Mouse (Mus musculus): ENCODE data around the gene Zmat5. TPM values are rescaled to one million over a fixed set of nuclear protein-coding genes. Genes with fewer than 3 reads are reported as not detected.
"Not testable (repeated sequence)": the region's sequence is repeated elsewhere in the genome, so short reads cannot be mapped to it uniquely, and the experiment has no call there.

The Zmat5 gene
- polyA plus RNA-seq, 1 experiment, result 34.0 TPM

DNA sequence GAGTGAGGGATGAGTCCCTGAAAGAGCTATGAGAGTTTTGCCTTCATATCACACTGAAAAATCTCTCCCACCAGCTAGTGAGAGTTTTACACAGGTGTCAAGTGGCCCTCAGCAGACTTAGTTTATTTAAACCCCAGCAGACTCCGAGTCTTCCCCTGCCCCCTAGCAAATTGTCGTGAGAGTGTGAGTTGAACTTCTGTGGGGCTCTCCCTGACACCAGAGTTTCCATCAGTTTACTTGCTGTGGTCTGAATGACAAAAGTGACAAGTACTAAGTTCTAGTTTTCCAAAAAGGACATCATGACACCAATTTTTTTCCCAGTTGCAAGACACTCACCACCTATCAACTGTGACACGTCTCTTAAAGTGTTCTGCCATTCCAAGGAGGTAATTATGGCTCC, 16.6 kb upstream of the Zmat5 start:
- no peak overlapping the region for H3K27ac ChIP-seq (ENCODE audit: insufficient read depth, low read depth, low read length)
- H3K4me1 ChIP-seq (ENCODE audit: control insufficient read depth, insufficient read depth, low read length), result 0 out of 2 replicates have a peak, but pooled peaks cover 4% of the 10 kb centered on the region
- H3K4me3 ChIP-seq (ENCODE audit: insufficient read depth, low read length), result no peak overlapping the region
- no peak for TF ChIP-seq POLR2A (IDR thresholded peaks at IDR 0.05; ENCODE audit: borderline replicate concordance, low read depth, low read length)
- no peak for TF ChIP-seq CTCF (IDR thresholded peaks at IDR 0.05; ENCODE audit: low read depth, low read length)

DNA sequence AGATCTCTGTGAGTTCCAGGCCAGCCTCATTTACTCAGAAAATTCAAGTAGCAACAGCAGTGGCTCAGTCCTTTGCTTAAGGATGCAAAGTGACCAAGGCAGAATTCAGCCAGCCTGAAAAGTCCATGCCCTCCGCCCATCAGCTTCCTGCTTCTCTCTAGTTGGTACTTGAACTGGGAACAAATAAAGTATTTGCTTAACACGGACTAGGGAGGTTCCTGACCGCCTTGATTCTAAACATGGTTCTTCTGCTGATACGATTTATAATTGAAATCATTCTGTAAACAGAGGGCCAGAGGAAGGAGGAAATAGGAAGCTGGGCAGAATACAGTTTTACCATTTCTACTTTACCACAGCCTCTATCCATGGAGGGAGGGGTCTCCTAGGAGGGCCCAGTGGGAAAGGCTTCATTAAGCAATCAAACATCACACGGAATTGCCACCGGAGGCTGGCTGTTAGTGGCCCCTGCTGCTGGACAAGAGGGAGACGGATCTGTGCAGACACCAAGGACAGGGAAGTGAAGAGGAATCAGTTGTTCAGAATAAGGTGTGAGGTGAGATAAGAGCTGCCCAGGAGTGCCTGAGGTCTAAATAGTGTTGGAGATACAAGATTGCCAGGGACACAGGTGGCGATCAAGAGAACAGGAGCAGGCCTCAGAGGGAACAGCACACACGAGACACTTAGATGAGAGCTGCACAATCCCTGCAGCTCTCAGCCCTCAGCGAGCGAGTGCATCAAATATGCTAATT, 15.7 kb upstream of the Zmat5 start:
- TF ChIP-seq CTCF (IDR thresholded peaks at IDR 0.05; ENCODE audit: low read depth, low read length), result no peak
- TF ChIP-seq POLR2A (IDR thresholded peaks at IDR 0.05; ENCODE audit: borderline replicate concordance, low read depth, low read length), result no peak
- Histone ChIP-seq H3K4me3 (ENCODE audit: insufficient read depth, low read length) (no peak overlapping the region), H3K27ac (ENCODE audit: insufficient read depth, low read depth, low read length) (no peak overlapping the region)

DNA sequence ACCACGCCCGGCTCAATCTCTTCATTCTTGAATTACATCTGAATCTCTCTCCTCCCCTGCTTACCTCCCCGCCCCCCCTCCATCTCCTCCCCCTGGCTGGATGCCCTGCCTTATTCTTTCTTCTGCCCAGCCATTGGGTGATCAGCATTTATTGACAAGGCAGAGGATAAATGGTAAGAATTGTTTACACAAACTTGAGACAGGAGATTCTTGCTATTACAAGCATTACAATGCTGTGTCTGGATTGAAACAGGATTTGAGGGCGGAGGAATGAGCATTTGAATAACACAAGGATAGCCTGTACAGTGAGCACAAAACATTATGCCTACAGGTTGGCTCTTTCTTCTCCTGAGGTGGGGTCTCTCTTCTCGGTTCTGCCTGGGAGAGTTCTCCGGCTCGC, 14.1 kb upstream of the Zmat5 start:
- TF ChIP-seq POLR2A (IDR thresholded peaks at IDR 0.05; ENCODE audit: borderline replicate concordance, low read depth, low read length), result no peak
- TF ChIP-seq CTCF (IDR thresholded peaks at IDR 0.05; ENCODE audit: low read depth, low read length), result no peak
- Histone ChIP-seq H3K4me1 (ENCODE audit: control insufficient read depth, insufficient read depth, low read length) (no peaks in the 10 kb centered on the region), H3K4me3 (ENCODE audit: insufficient read depth, low read length) (no peak overlapping the region), H3K27ac (ENCODE audit: insufficient read depth, low read depth, low read length) (no peak overlapping the region)

More for the DNA sequence above, 15.7 kb upstream of the Zmat5 start:
- no peaks in the 10 kb centered on the region for H3K4me1 ChIP-seq (ENCODE audit: control insufficient read depth, insufficient read depth, low read length)

DNA sequence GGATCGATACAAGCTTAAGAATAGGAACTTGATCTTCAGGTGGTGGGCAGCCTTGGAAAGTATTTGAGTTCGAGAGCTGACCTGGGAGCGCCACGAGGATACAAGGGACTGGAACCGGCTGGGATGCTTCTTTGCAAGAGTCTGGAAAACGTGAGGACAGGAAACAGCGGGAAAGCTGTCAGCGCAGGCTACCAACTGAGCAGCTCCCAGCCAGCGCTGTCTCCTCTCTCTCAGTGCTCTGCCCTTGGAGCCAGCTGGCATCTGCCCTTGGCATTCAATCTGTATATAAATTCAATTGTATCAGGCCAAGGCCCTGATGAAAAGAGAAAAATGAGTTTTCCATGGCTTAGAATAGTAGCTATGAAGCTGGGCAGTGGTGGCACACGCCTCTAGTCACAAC, 13.3 kb upstream of the Zmat5 start:
- Histone ChIP-seq H3K4me3 (ENCODE audit: insufficient read depth, low read length) (no peak overlapping the region), H3K27ac (ENCODE audit: insufficient read depth, low read depth, low read length) (no peak overlapping the region), H3K4me1 (ENCODE audit: control insufficient read depth, insufficient read depth, low read length) (no peaks in the 10 kb centered on the region)
- TF ChIP-seq CTCF (IDR thresholded peaks at IDR 0.05; ENCODE audit: low read depth, low read length), result no peak

DNA sequence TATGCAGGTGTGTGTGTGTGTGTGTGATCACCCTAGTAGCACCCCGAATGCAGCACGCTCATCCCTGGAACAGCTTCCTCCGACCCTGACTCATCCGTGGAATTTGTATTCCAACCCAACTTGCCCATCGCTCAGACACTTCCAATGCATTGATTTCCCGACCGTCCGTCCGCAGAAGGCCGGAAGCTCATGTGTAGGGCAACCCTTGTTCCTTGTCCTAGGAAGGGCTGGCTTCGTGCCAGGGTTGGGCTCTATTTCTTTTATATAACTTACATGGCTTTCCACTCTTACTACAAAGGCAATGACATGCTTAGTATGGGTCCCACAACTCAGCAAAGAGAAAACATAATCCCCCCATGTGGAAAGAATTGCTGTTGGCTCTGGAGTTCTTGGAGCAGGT, 12.3 kb upstream of the Zmat5 start:
- H3K27ac ChIP-seq (ENCODE audit: insufficient read depth, low read depth, low read length), result no peak overlapping the region
- H3K4me1 ChIP-seq (ENCODE audit: control insufficient read depth, insufficient read depth, low read length), result no peaks in the 10 kb centered on the region
- TF ChIP-seq POLR2A (IDR thresholded peaks at IDR 0.05; ENCODE audit: borderline replicate concordance, low read depth, low read length), result no peak
- no peak for TF ChIP-seq CTCF (IDR thresholded peaks at IDR 0.05; ENCODE audit: low read depth, low read length)
- no peak overlapping the region for H3K4me3 ChIP-seq (ENCODE audit: insufficient read depth, low read length)

DNA sequence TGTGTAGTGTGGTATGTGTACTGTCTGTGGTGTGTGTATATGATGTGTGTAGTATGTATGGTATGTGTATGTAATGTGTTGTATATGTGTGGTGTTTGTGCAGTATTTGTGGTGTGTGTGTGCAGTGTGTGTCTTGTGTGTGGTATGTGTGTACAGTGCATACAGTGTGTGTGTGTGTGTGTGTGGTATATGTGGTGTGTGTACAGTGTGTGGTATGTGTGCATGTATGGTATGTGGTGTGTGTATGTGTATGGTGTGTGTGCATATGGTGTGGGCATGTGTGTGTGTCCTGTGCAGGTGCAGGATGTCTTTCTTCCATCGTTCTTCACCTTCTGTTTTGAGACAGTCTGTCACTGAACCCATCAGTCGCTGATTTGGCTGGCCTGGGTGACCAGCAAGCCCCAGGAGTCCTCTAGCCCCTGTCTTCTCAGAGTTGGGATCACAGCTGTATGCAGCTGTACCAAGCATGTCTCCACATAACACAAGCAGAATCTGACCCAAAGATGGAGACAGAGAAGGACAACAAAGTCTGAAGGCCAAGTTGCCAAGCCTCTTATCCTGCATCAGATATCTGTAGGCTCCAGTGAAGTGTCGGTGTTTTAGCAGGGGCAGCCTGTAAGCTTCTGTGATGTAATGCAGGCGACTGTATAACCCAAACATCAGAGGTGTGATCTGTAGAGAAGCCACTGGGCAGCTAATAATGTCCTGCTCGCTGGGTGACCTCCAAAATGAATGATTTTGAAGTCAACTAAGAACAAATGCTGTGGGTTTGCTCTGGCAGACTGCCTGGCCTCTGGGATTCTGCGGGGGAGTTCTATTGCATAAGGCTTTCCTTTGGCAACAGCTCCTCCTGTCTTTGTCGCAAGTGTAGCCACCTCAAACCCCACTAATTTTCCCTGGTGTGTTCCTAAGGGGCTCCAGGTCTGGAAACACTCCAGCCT, 7.2 kb upstream of the Zmat5 start:
- H3K4me1 ChIP-seq (ENCODE audit: control insufficient read depth, insufficient read depth, low read length), result no peaks in the 10 kb centered on the region
- 0 out of 2 replicates have a peak, but pooled peaks have one; percentile 23 for TF ChIP-seq CTCF (IDR thresholded peaks at IDR 0.05; ENCODE audit: low read depth, low read length)
- TF ChIP-seq POLR2A (IDR thresholded peaks at IDR 0.05; ENCODE audit: borderline replicate concordance, low read depth, low read length), result no peak
- H3K4me3 ChIP-seq (ENCODE audit: insufficient read depth, low read length), result no peak overlapping the region
- H3K27ac ChIP-seq (ENCODE audit: insufficient read depth, low read depth, low read length), result no peak overlapping the region

DNA sequence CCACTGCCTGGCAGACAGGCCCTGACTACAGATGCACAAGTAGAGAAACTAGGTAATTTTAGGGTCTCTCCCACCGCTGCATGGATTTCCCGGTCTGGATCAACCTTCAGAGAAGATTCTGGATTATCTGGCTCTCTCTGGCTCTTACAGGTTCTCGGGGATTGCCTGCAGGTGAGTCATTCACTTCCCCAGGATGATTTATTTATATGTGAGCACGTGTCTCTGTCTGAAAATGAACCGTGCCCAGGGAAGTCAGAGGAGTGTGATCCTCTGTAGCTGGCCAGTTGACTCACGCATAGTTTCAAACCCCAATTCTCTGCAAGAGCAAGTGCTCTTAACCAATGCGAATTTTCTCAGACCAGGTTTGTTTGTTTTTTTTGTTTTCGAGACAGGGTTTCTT, 3.8 kb upstream of the Zmat5 start:
- Histone ChIP-seq H3K27ac (ENCODE audit: insufficient read depth, low read depth, low read length) (no peak overlapping the region), H3K4me3 (ENCODE audit: insufficient read depth, low read length) (no peak overlapping the region), H3K4me1 (ENCODE audit: control insufficient read depth, insufficient read depth, low read length) (0 out of 2 replicates have a peak, but pooled peaks cover 3% of the 10 kb centered on the region)
- TF ChIP-seq POLR2A (IDR thresholded peaks at IDR 0.05; ENCODE audit: borderline replicate concordance, low read depth, low read length), result no peak
- no peak for TF ChIP-seq CTCF (IDR thresholded peaks at IDR 0.05; ENCODE audit: low read depth, low read length)

DNA sequence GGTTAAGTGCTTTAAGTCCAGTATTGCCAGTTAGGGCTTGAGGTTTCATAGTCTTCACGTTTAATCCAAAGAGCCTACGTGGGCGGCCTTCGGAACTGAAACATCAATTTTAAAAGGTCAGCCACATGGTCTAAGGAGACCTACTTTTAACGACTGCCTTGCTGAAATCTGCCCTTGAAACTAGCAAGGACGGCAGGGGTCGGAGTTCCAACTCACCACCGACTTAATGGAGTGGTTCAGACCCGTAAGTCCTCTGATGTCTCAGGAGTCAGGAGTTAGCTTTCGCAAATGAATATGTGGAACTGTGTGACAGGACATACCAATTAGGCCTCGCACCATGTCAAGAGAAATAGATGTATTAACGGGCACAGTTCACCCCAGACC, 798 bp upstream of the Zmat5 start:
- Histone ChIP-seq H3K27ac (ENCODE audit: insufficient read depth, low read depth, low read length) (peak overlapping the region; percentile 80), H3K4me1 (ENCODE audit: control insufficient read depth, insufficient read depth, low read length) (peaks cover 11% of the 10 kb centered on the region; the same call in 1 of the 2 replicates), H3K4me3 (ENCODE audit: insufficient read depth, low read length) (peak overlapping the region; percentile 94)
- TF ChIP-seq POLR2A (IDR thresholded peaks at IDR 0.05; ENCODE audit: borderline replicate concordance, low read depth, low read length) (no peak), CTCF (IDR thresholded peaks at IDR 0.05; ENCODE audit: low read depth, low read length) (no peak)

DNA sequence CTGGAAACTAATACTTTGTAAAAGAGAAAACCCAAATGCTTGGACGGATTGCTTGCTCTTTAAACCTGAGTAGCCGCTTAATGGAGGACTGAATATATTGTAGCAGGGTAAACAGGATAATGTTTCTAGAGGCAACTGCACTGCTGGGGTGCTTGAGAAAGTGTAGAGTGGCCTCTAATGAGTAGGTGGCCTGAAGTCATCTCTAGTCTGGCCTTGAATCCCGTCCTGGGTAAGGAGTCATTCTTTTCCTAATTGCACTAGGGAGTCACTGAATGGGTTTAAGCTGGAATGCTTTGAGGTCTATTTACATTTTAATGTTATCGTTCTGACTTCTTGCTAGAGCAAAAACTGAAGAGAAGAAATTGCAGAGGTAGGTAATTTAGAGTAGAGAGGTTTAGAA, 700 bp downstream of the Zmat5 start:
- peaks cover 11% of the 10 kb centered on the region; the same call in 1 of the 2 replicates for H3K4me1 ChIP-seq (ENCODE audit: control insufficient read depth, insufficient read depth, low read length)
- peak overlapping the region; percentile 96 for H3K4me3 ChIP-seq (ENCODE audit: insufficient read depth, low read length)
- peak overlapping the region; percentile 66 for H3K27ac ChIP-seq (ENCODE audit: insufficient read depth, low read depth, low read length)
- no peak for TF ChIP-seq POLR2A (IDR thresholded peaks at IDR 0.05; ENCODE audit: borderline replicate concordance, low read depth, low read length)
- no peak for TF ChIP-seq CTCF (IDR thresholded peaks at IDR 0.05; ENCODE audit: low read depth, low read length)

DNA sequence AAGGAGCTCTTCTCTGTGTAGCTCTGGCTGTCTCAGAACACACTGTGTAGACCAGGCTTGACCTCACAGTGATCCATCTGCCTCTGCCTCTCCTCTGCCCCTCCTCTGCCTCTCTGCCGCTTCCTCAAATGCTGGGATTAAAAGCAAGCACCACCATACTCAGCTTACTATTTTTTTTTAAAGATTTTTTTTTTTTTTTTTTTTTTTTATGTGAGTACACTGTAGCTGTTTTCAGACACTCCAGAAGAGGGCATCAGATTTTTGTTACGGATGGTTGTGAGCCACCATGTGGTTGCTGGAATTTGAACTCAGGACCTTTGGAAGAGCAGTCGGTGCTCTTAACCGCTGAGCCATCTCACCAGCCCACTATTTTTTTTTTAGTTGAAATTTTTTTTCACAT, 5.7 kb downstream of the Zmat5 start:
- H3K4me1 ChIP-seq (ENCODE audit: control insufficient read depth, insufficient read depth, low read length), result peaks cover 23% of the 10 kb centered on the region
- H3K27ac ChIP-seq (ENCODE audit: insufficient read depth, low read depth, low read length); H3K4me3 ChIP-seq (ENCODE audit: insufficient read depth, low read length): not testable (repeated sequence)

All from bone marrow macrophage, adult 2 months (primary cell).